Mouse (Mus musculus) mammary gland, adult 2 months (tissue): ENCODE data around the gene Vwc2l. TPM values are rescaled to one million over a fixed set of nuclear protein-coding genes. Genes with fewer than 3 reads are reported as not detected.

Experiments
- polyA plus RNA-seq: library from polyadenylated mRNA; depleted of rRNA; stranded (reverse); fragments of >200 nt; gene quantifications from 2 replicates; pipeline ENCODE4 v1.2.3, GENCODE M21; 2012; ENCODE audit warnings: low replicate concordance; rRNA removed

The Vwc2l gene
- not detected in 2 replicates for polyA plus RNA-seq

GRCm38 (mm10) chr1:70725655-70726066, at the start of gene Vwc2l:
Vwc2l (plus strand) TSS chr1:70725715.

